Mouse (Mus musculus) MEL (cell line): ENCODE results near the gene Fgf5. TPM values are rescaled to one million over a fixed set of nuclear protein-coding genes. Genes with fewer than 3 reads are reported as not detected.

ENCODE experiments used
- DNase-seq: peaks from one replicate; pipeline ENCODE4 v3.0.0; 2011; ENCODE audit warnings: low read depth, low spot score
- H3K27ac ChIP-seq: 2 replicates; pipeline ENCODE4 v1.5.1; 2012; ENCODE audit warnings: low read depth, mild to moderate bottlenecking, control low read depth, low read length, moderate library complexity; ENCODE audit not compliant: control insufficient read depth
- H3K27me3 ChIP-seq, 2 experiments: fragments of 150-350 bp in 1 of 2; sonication (generic) in 1 of 2; 2 replicates each; pipeline ENCODE4 v1.6.1; 2012; ENCODE audit warnings: low read length in 2 of 2, mild to moderate bottlenecking in 2 of 2, improper control_type of control experiment in 1 of 2, moderate library complexity in 1 of 2; ENCODE audit not compliant: insufficient read depth in 2 of 2, control insufficient read depth in 1 of 2
- H3K36me3 ChIP-seq, 2 experiments: 2 replicates each; pipeline ENCODE4 v1.6.1; 2012 to 2014; ENCODE audit warnings: low read length in 2 of 2, improper control_type of control experiment in 1 of 2, inconsistent platforms in 1 of 2, mild to moderate bottlenecking in 1 of 2; ENCODE audit not compliant: insufficient read depth in 2 of 2, control insufficient read depth in 1 of 2
- H3K4me1 ChIP-seq, 2 experiments: fragments of 150-350 bp in 1 of 2; sonication (generic) in 1 of 2; 2 replicates each; pipeline ENCODE4 v1.6.1; 2012; ENCODE audit warnings: low read length in 2 of 2, improper control_type of control experiment in 1 of 2, mild to moderate bottlenecking in 1 of 2; ENCODE audit not compliant: insufficient read depth in 2 of 2, control insufficient read depth in 1 of 2
- H3K4me3 ChIP-seq, 2 experiments: fragments of 150-350 bp in 1 of 2; sonication (generic) in 1 of 2; 2 replicates each; pipeline ENCODE4 v1.5.1; 2012; ENCODE audit warnings: low read depth in 2 of 2, low read length in 2 of 2, mild to moderate bottlenecking in 2 of 2, moderate library complexity in 2 of 2, control low read depth in 1 of 2, improper control_type of control experiment in 1 of 2; ENCODE audit not compliant: control insufficient read depth in 1 of 2, insufficient read depth in 1 of 2
- H3K79me2 ChIP-seq: 2 replicates; pipeline ENCODE4 v1.6.1; 2012; ENCODE audit warnings: mild to moderate bottlenecking, low read length, moderate library complexity; ENCODE audit not compliant: control insufficient read depth, poor library complexity, insufficient read depth
- H3K9ac ChIP-seq: 2 replicates; pipeline ENCODE4 v1.6.1; 2012; ENCODE audit warnings: low read depth, mild to moderate bottlenecking, control low read depth, low read length, moderate library complexity; ENCODE audit not compliant: control insufficient read depth, poor library complexity, severe bottlenecking
- H3K9me3 ChIP-seq: fragments of 150-350 bp; sonication (generic); replicated peaks from 2 replicates; pipeline ENCODE4 v1.6.1; 2012; ENCODE audit warnings: mild to moderate bottlenecking, low read length, improper control_type of control experiment, moderate library complexity; ENCODE audit not compliant: insufficient read depth
- BHLHE40 ChIP-seq: IDR thresholded peaks from 2 replicates; pipeline ENCODE4 v1.6.1; 2012; ENCODE audit warnings: low read depth, mild to moderate bottlenecking, inconsistent platforms, low read length, improper control_type of control experiment, borderline replicate concordance
- CHD1 ChIP-seq: IDR thresholded peaks from 2 replicates; pipeline ENCODE4 v1.6.1; 2012; ENCODE audit warnings: low read depth, mild to moderate bottlenecking, inconsistent platforms, low read length, improper control_type of control experiment
- CHD2 ChIP-seq: IDR thresholded peaks from 2 replicates; pipeline ENCODE4 v1.6.1; 2011; ENCODE audit warnings: low read length, improper control_type of control experiment
- E2F4 ChIP-seq: IDR thresholded peaks from 2 replicates; pipeline ENCODE4 v1.6.1; 2011; ENCODE audit warnings: low read depth, low read length, improper control_type of control experiment, borderline replicate concordance
- ETS1 ChIP-seq: IDR thresholded peaks from 2 replicates; pipeline ENCODE4 v1.6.1; 2012; ENCODE audit warnings: low read depth, mild to moderate bottlenecking, inconsistent platforms, low read length, improper control_type of control experiment, moderate library complexity
- HCFC1 ChIP-seq: IDR thresholded peaks from 2 replicates; pipeline ENCODE4 v1.6.1; 2012; ENCODE audit warnings: low read depth, mild to moderate bottlenecking, inconsistent platforms, low read length, improper control_type of control experiment, moderate library complexity
- KAT2A ChIP-seq: conservative IDR thresholded peaks from 2 replicates; pipeline ENCODE4 v1.6.1; 2012; ENCODE audit warnings: low read depth, low read length, improper control_type of control experiment, inconsistent platforms
- MAZ ChIP-seq: IDR thresholded peaks from 2 replicates; pipeline ENCODE4 v1.6.1; 2012; ENCODE audit warnings: low read depth, mild to moderate bottlenecking, inconsistent platforms, low read length, improper control_type of control experiment
- MXI1 ChIP-seq: IDR thresholded peaks from 2 replicates; pipeline ENCODE4 v1.6.1; 2011; ENCODE audit warnings: mild to moderate bottlenecking, low read depth, low read length, improper control_type of control experiment
- MYB ChIP-seq: IDR thresholded peaks from 2 replicates; pipeline ENCODE4 v1.6.1; 2011; ENCODE audit warnings: mild to moderate bottlenecking, low read depth, low read length, improper control_type of control experiment
- NELFE ChIP-seq: IDR thresholded peaks from 2 replicates; pipeline ENCODE4 v1.6.1; 2011; ENCODE audit warnings: low read depth, low read length, improper control_type of control experiment
- SIN3A ChIP-seq: IDR thresholded peaks from 2 replicates; pipeline ENCODE4 v1.6.1; 2012; ENCODE audit warnings: low read length, improper control_type of control experiment, inconsistent platforms
- TBP ChIP-seq: IDR thresholded peaks from 2 replicates; pipeline ENCODE4 v1.8.0; 2011; ENCODE audit warnings: low read depth, low read length, improper control_type of control experiment
- TCF12 ChIP-seq: IDR thresholded peaks from 2 replicates; pipeline ENCODE4 v1.6.1; 2014; ENCODE audit warnings: low read depth, mild to moderate bottlenecking, inconsistent platforms, low read length, improper control_type of control experiment, moderate library complexity
- USF1 ChIP-seq: IDR thresholded peaks from 2 replicates; pipeline ENCODE4 v1.6.1; 2014; ENCODE audit warnings: low read depth, mild to moderate bottlenecking, inconsistent platforms, low read length, improper control_type of control experiment, moderate library complexity
- USF2 ChIP-seq, 2 experiments: IDR thresholded peaks; 2 replicates each; pipeline ENCODE4 v1.6.1; 2011 to 2012; ENCODE audit warnings: improper control_type of control experiment in 2 of 2, low read length in 2 of 2, borderline replicate concordance in 1 of 2, inconsistent platforms in 1 of 2, low read depth in 1 of 2, mild to moderate bottlenecking in 1 of 2; ENCODE audit not compliant: insufficient read depth in 1 of 2
- ZMIZ1 ChIP-seq: IDR thresholded peaks from 2 replicates; pipeline ENCODE4 v1.6.1; 2012; ENCODE audit warnings: low read depth, mild to moderate bottlenecking, inconsistent platforms, low read length, improper control_type of control experiment, moderate library complexity
- polyA plus RNA-seq, 2 experiments: library from polyadenylated mRNA; stranded (reverse) in 1 of 2; unstranded in 1 of 2; fragments of >175 nt in 1 of 2; fragments of >200 nt in 1 of 2; gene quantifications; 2 replicates each; pipeline versions ENCODE4 v1.2.1 to v1.2.4; 2012; ENCODE audit warnings: low replicate concordance in 2 of 2, low read depth in 1 of 2; ENCODE audit not compliant: insufficient read length in 2 of 2, insufficient read depth in 1 of 2, missing spikeins in 1 of 2
- total RNA-seq: library from RNA; depleted of rRNA; stranded (reverse); fragments of 300-350 nt; gene quantifications from 2 replicates; pipeline ENCODE4 v1.2.3, GENCODE M21; 2012

Gene Fgf5
- total and polyA plus RNA-seq, 3 experiments: not detected

GRCm38 (mm10) chr5:98238466-98238865 is 15.5 kb upstream of the Fgf5 start:
- no peak overlapping the region for H3K27ac ChIP-seq
- H3K9me3 ChIP-seq: no peaks in the 10 kb centered on the region
- no peaks in the 10 kb centered on the region for H3K36me3 ChIP-seq
- no peak for TF ChIP-seq HCFC1
- no peak for TF ChIP-seq NELFE
- TF ChIP-seq KAT2A: no peak
- TF ChIP-seq TCF12: no peak
- no peak for TF ChIP-seq CHD1
- TF ChIP-seq TBP: no peak
- TF ChIP-seq CHD2: no peak
- no peak for TF ChIP-seq MXI1
- TF ChIP-seq SIN3A: no peak
- TF ChIP-seq MYB: no peak
- no peak for TF ChIP-seq MAZ
- TF ChIP-seq USF1: no peak
- TF ChIP-seq BHLHE40: no peak
- H3K27me3 ChIP-seq: no peaks in the 10 kb centered on the region
- H3K4me3 ChIP-seq: no peak overlapping the region
- DNase-seq: no peak
- no peaks in the 10 kb centered on the region for H3K4me1 ChIP-seq
- no peaks in the 10 kb centered on the region for H3K79me2 ChIP-seq
- H3K9ac ChIP-seq: no peak overlapping the region

DNA sequence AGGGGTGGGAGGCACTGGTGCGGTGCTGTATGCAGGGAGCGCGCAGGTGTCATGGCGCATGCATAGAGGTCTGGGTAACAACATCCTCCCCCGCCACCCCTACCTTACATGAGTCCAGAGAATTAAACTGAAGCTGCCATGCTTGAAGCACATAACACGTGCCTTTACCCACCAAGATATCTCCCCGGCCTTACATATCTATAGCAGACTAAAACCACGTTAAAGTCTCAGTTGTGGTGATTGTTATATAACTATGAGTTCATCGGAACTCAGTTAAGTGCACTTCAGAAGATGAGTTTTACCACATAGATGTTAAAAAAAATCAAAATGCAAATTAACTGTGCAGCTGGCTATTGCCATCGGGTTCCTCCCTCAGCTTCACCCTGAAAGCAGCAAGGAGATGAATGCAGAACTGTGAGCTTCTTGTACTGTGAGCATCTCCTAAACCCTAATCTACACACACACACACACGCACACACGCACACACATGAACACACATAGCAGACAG is 12.6 kb upstream of the Fgf5 start:
- no peak overlapping the region for H3K27ac ChIP-seq
- no peak for DNase-seq
- no peak for TF ChIP-seq USF2 (IDR thresholded peaks at IDR 0.05; ENCODE audit: borderline replicate concordance in 1 of 2, insufficient read depth in 1 of 2, low read depth in 1 of 2, low read length in 2 of 2)
- no peak for TF ChIP-seq ETS1
- TF ChIP-seq CHD2: no peak
- TF ChIP-seq E2F4: no peak
- TF ChIP-seq ZMIZ1: no peak

More for the DNA sequence above, 12.6 kb upstream of the Fgf5 start:
- Histone ChIP-seq H3K4me1 (no peaks in the 10 kb centered on the region), H3K9me3 (no peaks in the 10 kb centered on the region), H3K27me3 (no peaks in the 10 kb centered on the region), H3K79me2 (no peaks in the 10 kb centered on the region), H3K36me3 (no peaks in the 10 kb centered on the region), H3K4me3 (no peak overlapping the region), H3K9ac (no peak overlapping the region)
